Mouse (Mus musculus) spleen, postnatal 4 days (tissue): ENCODE results near the gene Slc9c1.
"Not testable (repeated sequence)": the region's sequence is repeated elsewhere in the genome, so short reads cannot be mapped to it uniquely, and the experiment has no call there.

Source experiments
- DNase-seq, 2 experiments: peaks; one replicate each; pipeline ENCODE4 v3.0.0; 2022; ENCODE audit warnings: low spot score in 2 of 2

The Slc9c1 gene

GRCm38 (mm10) chr16:45535009-45535408, at the start of gene Slc9c1:
Slc9c1 (plus strand) TSS chr16:45535309.
- DNase-seq, result no peak

DNA sequence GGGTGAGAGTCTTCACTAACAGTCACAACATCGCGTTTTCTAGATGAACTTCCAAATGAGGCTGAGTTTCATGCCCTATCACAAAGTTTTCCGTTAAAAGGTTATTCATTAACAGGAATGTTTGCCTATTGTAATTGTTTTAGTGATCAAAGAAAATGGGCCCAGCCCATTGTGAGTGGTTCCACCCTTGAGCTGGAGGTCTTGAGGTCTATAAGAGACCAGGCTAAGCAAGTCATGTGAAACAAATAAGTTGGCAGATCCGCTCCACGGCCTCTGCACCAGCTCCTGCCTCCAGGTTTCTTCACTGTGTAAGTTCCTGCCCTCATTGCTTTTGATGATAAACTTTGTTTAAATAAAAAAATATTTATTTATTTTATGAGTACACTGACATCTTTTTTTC, 42.2 kb upstream of the Slc9c1 start, which contains the start of gene Gm609:
Gm609 (minus strand) TSS at position 43 of the 400 bp plus-strand sequence.
- no peak for DNase-seq

DNA sequence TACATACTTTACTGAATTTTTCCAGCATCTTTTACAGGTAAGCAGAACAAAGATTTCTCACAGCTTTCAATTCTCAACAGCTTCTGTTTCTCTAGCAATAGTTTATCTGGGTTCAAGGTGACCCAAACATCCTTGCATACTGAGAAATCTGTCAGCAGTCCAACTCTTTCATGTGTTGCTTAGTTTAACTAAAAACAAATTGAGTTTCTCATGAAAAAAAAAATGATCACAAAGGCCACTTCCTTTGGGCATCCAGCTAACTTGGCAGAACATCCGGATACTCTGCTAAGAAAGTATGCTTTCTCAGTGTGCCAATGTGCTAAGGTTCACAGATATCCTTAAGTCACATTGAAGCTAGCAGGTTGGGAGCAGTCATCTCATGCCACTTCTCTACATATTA, 39.8 kb upstream of the Slc9c1 start:
- DNase-seq, result no peak

DNA sequence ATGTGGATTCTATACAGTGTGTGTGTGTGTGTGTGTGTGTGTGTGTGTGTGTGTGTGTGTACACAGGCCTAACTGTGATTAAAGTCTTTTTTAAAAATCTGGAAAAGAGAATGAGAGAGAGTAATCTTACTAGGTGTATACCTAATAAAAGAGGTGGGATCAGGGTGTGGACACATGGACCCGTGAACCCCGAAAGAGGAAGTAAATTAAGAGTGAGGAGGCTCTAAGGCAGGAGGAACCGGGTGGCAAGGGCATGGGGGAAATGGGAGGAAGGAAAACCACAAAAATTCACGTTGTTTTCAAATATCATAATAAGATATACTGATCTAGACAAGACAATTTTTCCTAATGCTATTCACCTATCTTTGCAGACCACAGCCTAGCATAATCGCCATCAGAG, 9.6 kb upstream of the Slc9c1 start:
- no peak for DNase-seq

DNA sequence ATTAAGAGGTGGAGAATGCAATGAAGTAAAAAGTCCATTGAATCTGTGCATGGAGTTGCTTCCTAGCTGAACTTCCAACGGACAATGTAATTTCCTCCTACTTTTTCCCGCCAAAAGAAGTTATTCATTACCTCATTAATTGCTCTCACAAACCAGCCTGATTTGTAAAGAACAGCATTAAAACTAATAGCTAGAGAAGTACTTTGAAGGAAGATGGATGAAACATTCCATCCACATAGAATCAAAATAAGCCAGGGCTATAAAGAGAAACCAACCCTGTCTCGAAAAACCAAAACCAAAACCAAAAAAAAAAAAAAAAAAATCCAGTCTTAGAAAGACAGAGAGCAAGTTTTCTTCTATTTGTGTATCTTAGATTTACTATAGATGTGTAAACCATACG, 3.2 kb upstream of the Slc9c1 start, which contains the start of gene Gm17783:
Gm17783 (minus strand) TSS at position 101 of the 400 bp plus-strand sequence.
- no peak for DNase-seq

DNA sequence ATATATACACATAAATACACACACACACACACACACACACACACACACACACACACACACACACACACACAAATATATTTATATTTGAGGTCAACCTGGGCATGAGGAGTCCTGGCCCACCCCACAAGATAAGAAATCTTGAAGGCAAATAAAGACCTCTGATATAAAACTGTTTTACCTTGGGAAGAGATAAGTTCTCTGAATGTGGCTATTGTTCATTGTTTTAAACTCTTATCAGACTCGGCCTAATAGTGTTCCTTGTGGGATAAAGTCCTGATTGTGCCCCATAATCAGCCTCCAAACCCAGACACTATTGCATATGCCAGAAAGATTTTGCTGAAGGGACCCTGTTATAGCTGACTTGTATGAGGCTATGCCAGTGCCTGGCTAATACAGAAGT, 3.2 kb downstream of the Slc9c1 start:
- not testable (repeated sequence) for DNase-seq

DNA sequence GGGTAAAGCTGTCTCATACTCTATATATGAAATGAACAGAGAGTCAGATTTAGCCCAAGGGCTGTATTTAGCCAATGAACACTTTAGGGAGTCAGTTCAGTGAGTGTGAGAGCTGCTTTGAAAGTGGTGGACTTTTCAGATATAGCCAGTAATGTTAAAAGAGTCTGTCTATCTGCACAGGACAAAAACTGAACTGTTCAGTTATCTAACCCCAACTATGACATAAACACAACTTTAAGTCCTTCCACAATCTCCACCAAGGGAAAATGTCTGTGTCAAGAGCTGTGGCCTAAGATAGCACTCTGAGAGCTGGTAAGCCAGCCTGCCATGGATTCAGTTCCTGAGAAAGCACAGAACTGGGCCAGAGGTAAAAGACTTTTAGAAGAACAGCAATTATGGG, 7.0 kb downstream of the Slc9c1 start:
- DNase-seq, result no peak

DNA sequence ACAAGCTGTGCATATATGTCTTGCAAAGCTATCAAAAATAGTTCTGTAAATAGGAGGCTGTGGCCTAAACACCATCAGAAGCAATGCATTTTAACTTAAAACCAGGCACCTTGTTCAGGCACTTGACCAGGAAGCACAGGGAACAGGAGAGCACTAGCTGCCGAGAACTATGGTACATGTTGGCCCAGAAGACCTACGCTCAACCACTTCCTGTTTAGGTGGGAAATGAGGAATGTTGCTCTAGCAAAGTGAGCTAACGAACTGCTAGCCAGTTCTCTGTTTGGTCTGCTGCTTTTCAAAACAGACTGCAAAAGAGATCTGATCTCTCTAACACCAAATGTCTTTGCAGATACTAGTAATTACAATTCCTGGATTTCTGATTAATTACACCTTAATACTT, 9.2 kb downstream of the Slc9c1 start:
- DNase-seq, result no peak

DNA sequence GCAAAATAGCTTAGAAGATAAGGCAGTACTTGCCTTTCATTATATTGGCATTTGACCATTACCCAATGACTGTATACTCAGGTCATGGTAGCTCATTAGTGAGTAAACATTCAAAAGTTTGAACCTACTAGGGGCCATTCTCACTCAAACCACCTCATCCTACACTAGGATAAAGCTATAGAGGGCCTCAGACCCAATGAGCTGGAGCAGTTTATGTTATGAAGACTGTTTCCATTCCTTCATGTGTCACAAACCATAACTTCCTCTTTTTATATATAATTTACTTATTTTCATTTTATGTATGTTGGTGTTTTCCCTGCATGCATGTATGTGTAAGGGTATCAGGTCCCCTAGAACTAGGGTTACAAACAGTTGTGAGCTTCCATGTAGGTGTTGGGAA, 12.9 kb downstream of the Slc9c1 start:
- DNase-seq, result no peak

DNA sequence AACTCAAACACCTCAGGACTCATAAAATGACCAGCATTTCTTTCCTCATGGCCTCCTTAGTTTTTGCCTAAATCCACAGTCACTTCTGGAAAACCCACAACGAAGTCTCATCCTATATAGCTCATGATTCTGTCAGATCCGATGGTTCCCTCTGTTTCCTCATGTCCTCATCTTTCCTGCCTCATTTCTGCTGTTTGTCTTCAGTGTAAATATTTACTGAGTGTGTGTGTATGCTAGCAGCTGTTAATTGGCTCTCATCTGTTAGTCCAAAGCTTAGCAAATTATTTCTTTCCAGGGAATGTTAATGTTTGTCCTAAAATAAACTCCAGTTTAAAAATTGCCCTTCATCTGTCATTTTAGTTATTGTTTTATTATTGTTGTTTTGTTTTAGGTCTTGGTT, 16.5 kb downstream of the Slc9c1 start:
- no peak for DNase-seq

DNA sequence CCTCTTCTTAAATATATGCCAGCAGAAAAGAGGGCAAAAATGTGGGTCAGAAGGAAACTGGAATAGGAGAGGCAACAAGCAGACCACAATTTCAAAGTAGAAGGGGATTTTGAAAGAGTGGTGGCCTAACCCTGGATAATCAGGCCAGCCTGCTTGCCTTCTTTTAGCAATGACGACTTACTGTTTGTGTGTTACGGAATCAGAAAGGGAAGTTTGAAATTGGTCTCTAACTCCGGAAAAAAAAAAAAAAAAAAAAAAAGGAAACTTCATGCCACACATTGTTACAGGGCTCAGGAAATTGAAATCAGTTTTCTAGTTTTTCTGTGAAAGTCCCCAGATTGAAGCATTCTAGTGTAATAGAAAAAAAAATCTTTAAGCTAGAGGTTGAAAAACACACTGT, 26.6 kb downstream of the Slc9c1 start:
- no peak for DNase-seq

GRCm38 (mm10) chr16:45572307-45572706, 37.2 kb downstream of the Slc9c1 start:
- DNase-seq, result no peak

DNA sequence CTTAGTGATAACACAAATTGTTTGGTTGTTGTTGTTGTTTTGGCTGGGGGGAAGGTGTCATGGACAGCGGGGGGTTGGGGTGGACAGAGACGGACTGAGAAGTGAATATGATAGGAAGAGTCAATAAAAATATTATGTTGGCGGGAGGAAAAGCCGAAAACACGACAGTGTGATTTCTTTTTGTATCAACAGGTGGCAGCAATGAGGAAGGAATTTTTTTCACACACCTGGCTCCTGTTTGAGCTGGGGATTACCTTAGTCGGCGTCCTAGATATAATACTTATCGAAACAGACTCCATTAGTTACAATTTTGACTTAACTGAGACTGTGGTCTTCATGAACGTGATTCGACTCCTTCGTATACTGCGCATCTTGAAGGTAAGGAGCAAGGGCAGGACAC, 44.8 kb downstream of the Slc9c1 start:
- DNase-seq, result no peak

DNA sequence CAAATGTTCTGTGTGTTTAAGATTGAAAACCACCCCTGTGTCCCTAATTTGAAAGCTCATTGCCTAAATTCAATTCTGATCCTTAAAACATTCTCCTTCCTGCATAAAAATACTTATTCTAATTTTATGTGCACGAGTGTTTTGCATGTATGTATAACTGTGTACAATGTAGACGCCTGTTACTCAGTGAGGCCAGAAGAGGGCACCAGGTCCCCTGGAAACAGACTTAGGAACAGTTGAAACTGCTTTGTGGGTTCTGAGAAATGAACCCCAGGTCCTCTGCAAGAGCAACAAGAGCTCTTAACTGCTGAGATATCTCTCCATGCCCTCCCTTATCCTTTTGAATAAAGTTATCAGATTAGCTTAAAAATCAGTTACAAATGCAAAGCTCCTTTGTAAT, 47.4 kb downstream of the Slc9c1 start:
- peak in 1 of 2 experiments; percentile 16 for DNase-seq

- DNase-seq, result no peak
Observed at GRCm38 (mm10) chr16:45593656-45594055, 58.5 kb downstream of the Slc9c1 start.

GRCm38 (mm10) chr16:45595494-45595893, 60.4 kb downstream of the Slc9c1 start:
- no peak for DNase-seq

DNA sequence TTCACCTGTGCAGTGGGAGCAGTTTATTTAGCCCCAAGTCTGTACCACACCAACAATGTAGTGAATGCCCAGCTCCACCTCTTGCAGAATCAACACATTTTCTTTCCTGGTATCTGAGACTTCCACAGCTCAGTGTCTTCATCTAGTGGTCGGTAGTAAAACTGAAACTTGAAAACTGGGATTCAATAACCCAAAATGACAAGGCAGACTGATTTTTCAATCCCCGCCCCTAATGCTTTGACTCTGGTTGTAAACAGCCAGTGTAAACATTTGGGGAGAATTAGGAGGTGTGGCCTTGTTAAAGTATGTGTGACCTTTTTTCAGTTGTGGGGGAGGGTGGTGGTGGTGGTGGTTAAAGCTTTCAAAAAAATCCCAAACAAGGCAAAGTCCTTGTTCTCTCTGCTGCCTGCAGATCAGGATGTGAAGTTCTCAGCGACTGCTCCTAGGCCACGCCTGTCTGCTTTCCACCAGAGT, 73.4 kb downstream of the Slc9c1 start:
- no peak for DNase-seq

- peak in 1 of 2 experiments; percentile 15 for DNase-seq
Observed at GRCm38 (mm10) chr16:45609300-45609699, 74.2 kb downstream of the Slc9c1 start.

GRCm38 (mm10) chr16:45610267-45610666, 75.2 kb downstream of the Slc9c1 start, which contains the start of gene Gcsam:
Gcsam (plus strand) TSS chr16:45610380.
- DNase-seq, result no peak

DNA sequence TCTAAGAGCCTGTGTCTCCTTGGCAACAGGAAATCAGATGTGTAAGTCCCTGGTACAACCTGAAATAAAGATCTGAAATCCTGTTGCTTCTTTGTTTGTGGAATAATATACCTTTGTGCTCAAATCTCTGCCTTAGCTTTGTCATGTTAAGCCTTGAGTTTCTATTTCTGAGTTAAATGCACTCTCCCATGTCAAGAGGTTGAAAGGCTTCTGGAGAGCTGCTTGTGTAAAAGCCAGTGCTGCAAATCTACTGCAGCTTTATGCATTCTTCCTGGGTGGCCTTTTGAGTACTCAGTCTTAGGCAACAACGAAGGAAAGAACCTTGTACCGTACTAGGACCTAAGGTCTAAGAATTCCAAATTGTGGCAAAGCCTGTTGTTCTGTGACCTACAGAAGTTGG, 78.1 kb downstream of the Slc9c1 start:
- DNase-seq, result no peak

DNA sequence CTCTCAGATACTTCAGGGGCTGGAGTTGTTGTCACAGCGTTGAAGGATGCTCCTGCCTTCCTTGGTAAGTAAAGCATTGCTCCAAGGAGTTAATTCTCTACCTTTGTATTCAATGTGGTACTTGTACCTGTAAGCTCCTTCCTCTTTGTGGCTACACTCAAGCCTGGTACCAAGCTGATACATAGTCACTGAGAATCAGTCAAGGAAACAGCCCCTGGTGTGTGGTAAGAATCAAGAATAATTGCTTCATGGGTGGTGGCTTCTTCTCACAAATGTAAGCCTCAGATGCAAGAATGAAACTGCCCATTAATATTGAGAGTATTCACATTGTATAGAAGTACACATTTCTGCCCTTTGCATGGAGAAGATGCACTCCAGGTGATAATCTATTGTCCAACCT, 80.8 kb downstream of the Slc9c1 start:
- DNase-seq, result no peak

- DNase-seq, result no peak
Observed at GRCm38 (mm10) chr16:45619751-45620375, 84.8 kb downstream of the Slc9c1 start.

GRCm38 (mm10) chr16:45623230-45623629, 88.1 kb downstream of the Slc9c1 start:
- DNase-seq, result no peak

- no peak for DNase-seq
Observed at GRCm38 (mm10) chr16:45624791-45625190, 89.7 kb downstream of the Slc9c1 start.
